Mouse (Mus musculus): ENCODE data around the gene Sema3c. TPM values are rescaled to one million over a fixed set of nuclear protein-coding genes. Genes with fewer than 3 reads are reported as not detected.

Gene Sema3c
- polyA plus RNA-seq, 1 experiment from 2014 or later, result 11.6 TPM

DNA sequence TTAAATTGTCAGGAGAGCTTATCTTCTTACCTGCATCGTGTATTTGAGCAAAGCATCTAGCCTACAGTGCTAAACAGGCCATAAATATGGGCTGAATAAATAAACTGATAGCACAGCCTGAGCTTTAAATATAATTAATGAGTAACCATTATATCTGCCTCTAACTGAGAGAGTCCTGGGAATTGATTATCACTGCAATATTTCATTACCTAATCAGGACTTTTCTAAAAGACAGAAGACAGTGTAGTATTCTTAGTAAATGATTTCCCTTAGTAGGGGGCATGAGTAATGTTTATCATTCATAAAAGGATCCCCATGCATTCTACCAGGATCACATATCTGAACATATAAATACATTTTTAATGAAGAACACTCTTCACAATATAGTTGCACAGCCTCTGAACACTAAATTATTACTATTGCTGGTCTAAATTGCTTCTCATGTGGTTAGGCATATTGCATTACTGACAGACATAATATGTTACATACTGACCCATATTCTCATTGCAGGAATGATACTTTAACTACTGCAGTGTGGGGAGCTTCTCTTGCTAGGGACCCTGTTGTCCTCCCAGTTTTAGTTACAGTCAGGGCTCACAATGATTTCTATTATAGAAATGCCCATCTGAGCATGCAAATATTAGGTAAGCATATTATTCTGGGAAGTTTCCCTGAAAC, 74.9 kb downstream of the Sema3c start:
- 19% methylated on average over 1 of the region's 1 CpGs for WGBS
- no peak overlapping the region for H3K27ac ChIP-seq (replicated peaks in 1 of 2; ENCODE audit: control insufficient read depth in 1 of 2, insufficient read depth in 1 of 2, low read depth in 2 of 2, low read length in 2 of 2)
- no peak overlapping the region for H3K4me2 ChIP-seq (ENCODE audit: low read length)
- no peak overlapping the region for H3K4me3 ChIP-seq (ENCODE audit: control insufficient read depth in 1 of 2, insufficient read depth in 1 of 2, low read depth in 1 of 2, low read length in 2 of 2)
- no peaks in the 10 kb centered on the region for H3K4me1 ChIP-seq (ENCODE audit: control insufficient read depth in 2 of 2, insufficient read depth in 2 of 2, low read length in 2 of 2)
- no peaks in the 10 kb centered on the region for H3K9me3 ChIP-seq (ENCODE audit: control insufficient read depth, low read length)
- H3K36me3 ChIP-seq (ENCODE audit: control insufficient read depth, insufficient read depth, low read length), result no peaks in the 10 kb centered on the region
- no peak for ATAC-seq (ENCODE audit: insufficient number of reproducible peaks, insufficient read depth, low FRiP score, low read depth)
- H3K27me3 ChIP-seq (ENCODE audit: control insufficient read depth, insufficient read depth, low read length), result no peaks in the 10 kb centered on the region
- no peak overlapping the region for H3K9ac ChIP-seq (ENCODE audit: low read length)

DNA sequence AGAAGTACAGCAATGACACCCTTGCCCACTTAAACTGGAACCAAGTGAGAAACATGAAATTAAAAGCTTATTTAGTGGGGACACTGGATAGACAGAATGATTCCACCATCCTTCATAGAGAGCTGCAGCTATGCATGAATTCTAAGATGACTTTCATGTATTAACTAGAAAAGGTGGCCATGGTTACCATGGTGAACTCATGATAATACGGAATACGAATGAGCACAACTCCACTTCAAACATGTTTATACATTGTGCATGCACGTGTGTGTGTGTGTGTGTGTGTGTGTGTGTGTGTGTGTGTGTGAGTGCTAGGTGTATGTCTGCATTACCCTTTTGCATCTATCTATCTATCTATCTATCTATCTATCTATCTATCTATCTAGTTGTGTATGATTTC, 87.1 kb downstream of the Sema3c start:
- WGBS, result 79% methylated on average over 3 of the region's 3 CpGs
- no peak overlapping the region for H3K4me3 ChIP-seq (ENCODE audit: control insufficient read depth in 1 of 2, insufficient read depth in 1 of 2, low read depth in 1 of 2, low read length in 2 of 2)
- no peak overlapping the region for H3K4me2 ChIP-seq (ENCODE audit: low read length)
- no peaks in the 10 kb centered on the region for H3K27me3 ChIP-seq (ENCODE audit: control insufficient read depth, insufficient read depth, low read length)
- H3K27ac ChIP-seq (replicated peaks in 1 of 2; ENCODE audit: control insufficient read depth in 1 of 2, insufficient read depth in 1 of 2, low read depth in 2 of 2, low read length in 2 of 2), result no peak overlapping the region
- H3K4me1 ChIP-seq (ENCODE audit: control insufficient read depth in 2 of 2, insufficient read depth in 2 of 2, low read length in 2 of 2), result no peaks in the 10 kb centered on the region
- no peaks in the 10 kb centered on the region for H3K36me3 ChIP-seq (ENCODE audit: control insufficient read depth, insufficient read depth, low read length)
- no peak for ATAC-seq (ENCODE audit: insufficient number of reproducible peaks, insufficient read depth, low FRiP score, low read depth)
- H3K9ac ChIP-seq (ENCODE audit: low read length), result no peak overlapping the region
- no peaks in the 10 kb centered on the region for H3K9me3 ChIP-seq (ENCODE audit: control insufficient read depth, low read length)

DNA sequence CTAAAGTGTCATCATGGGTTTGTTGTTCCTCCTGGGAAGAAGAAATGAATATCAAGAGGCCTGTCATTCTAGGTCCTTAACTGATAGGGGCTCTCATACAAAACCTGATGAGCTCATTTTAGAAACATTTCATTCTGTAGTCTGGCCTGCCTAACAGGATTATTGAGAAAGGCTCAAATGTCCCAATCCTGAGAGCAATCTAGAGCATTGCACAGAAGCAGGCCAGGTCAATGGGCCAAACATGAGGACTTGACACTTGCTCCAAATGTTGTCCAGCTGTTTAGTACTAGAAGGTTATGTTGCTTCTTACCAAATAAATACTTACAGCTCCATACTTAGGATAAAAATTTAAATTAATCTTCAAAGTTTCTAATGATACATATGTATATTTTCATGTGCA, 97.3 kb downstream of the Sema3c start:
- H3K9me3 ChIP-seq (ENCODE audit: control insufficient read depth, low read length), result no peaks in the 10 kb centered on the region
- no peak overlapping the region for H3K9ac ChIP-seq (ENCODE audit: low read length)
- H3K27ac ChIP-seq (replicated peaks in 1 of 2; ENCODE audit: control insufficient read depth in 1 of 2, insufficient read depth in 1 of 2, low read depth in 2 of 2, low read length in 2 of 2), result no peak overlapping the region
- H3K4me1 ChIP-seq (ENCODE audit: control insufficient read depth in 2 of 2, insufficient read depth in 2 of 2, low read length in 2 of 2), result no peaks in the 10 kb centered on the region
- H3K4me3 ChIP-seq (ENCODE audit: control insufficient read depth in 1 of 2, insufficient read depth in 1 of 2, low read depth in 1 of 2, low read length in 2 of 2), result no peak overlapping the region
- no peaks in the 10 kb centered on the region for H3K27me3 ChIP-seq (ENCODE audit: control insufficient read depth, insufficient read depth, low read length)
- H3K36me3 ChIP-seq (ENCODE audit: control insufficient read depth, insufficient read depth, low read length), result no peaks in the 10 kb centered on the region
- H3K4me2 ChIP-seq (ENCODE audit: low read length), result no peak overlapping the region
- ATAC-seq (ENCODE audit: insufficient number of reproducible peaks, insufficient read depth, low FRiP score, low read depth), result no peak

DNA sequence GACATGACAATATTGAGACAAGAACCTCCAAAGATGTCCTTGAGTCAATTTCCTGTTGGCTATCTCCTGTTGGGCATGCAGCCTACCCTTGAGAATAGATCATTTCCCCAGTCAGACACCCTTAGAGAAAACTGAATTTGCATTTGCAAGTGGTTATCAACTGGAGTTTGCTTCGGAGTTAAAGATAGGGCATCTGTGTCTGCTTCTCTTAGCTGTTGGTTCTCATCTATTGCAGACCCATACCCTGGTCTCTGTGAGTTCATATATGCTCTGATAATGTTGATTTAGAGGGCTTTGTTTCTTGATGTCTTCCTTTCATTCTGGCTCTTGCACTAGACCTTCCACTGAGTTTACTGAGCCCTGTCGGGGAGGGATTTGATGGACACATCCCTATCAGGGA, 106.8 kb downstream of the Sema3c start:
- no peak overlapping the region for H3K27ac ChIP-seq (replicated peaks in 1 of 2; ENCODE audit: control insufficient read depth in 1 of 2, insufficient read depth in 1 of 2, low read depth in 2 of 2, low read length in 2 of 2)
- no peak for ATAC-seq (ENCODE audit: insufficient number of reproducible peaks, insufficient read depth, low FRiP score, low read depth)
- no peaks in the 10 kb centered on the region for H3K9me3 ChIP-seq (ENCODE audit: control insufficient read depth, low read length)
- 50% methylated on average over 2 of the region's 2 CpGs for WGBS
- no peaks in the 10 kb centered on the region for H3K4me1 ChIP-seq (ENCODE audit: control insufficient read depth in 2 of 2, insufficient read depth in 2 of 2, low read length in 2 of 2)
- H3K4me3 ChIP-seq (ENCODE audit: control insufficient read depth in 1 of 2, insufficient read depth in 1 of 2, low read depth in 1 of 2, low read length in 2 of 2), result no peak overlapping the region
- no peaks in the 10 kb centered on the region for H3K36me3 ChIP-seq (ENCODE audit: control insufficient read depth, insufficient read depth, low read length)
- no peaks in the 10 kb centered on the region for H3K27me3 ChIP-seq (ENCODE audit: control insufficient read depth, insufficient read depth, low read length)
- H3K4me2 ChIP-seq (ENCODE audit: low read length), result no peak overlapping the region
- H3K9ac ChIP-seq (ENCODE audit: low read length), result no peak overlapping the region

DNA sequence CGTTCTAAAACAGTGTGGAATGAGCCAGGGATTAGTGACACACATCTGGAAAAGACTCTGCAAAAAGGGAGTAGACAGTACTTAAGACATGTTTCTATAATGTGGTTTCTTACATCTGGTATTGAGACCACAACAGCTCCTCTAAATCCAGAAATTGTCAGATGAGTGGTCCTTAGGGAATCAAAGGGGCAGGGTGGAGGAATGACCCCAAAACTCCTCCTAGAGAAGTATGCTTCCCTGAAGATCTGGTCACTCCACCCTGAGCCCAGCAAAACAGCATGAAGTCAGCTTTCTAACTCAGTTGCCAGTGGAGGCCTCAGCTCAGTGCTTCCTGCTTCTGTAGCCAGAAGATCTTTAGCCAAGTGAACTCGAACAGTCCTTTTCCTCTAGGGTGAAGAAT, 115.0 kb downstream of the Sema3c start:
- Histone ChIP-seq H3K36me3 (ENCODE audit: control insufficient read depth, insufficient read depth, low read length) (no peaks in the 10 kb centered on the region), H3K9ac (ENCODE audit: low read length) (no peak overlapping the region), H3K4me1 (ENCODE audit: control insufficient read depth in 2 of 2, insufficient read depth in 2 of 2, low read length in 2 of 2) (peaks cover 3 to 10% of the 10 kb centered on the region in 2 experiments; a peak in 3 of 4 replicates), H3K9me3 (ENCODE audit: control insufficient read depth, low read length) (no peaks in the 10 kb centered on the region), H3K27me3 (ENCODE audit: control insufficient read depth, insufficient read depth, low read length) (no peaks in the 10 kb centered on the region), H3K4me2 (ENCODE audit: low read length) (no peak overlapping the region), H3K4me3 (ENCODE audit: control insufficient read depth in 1 of 2, insufficient read depth in 1 of 2, low read depth in 1 of 2, low read length in 2 of 2) (no peak overlapping the region), H3K27ac (replicated peaks in 1 of 2; ENCODE audit: control insufficient read depth in 1 of 2, insufficient read depth in 1 of 2, low read depth in 2 of 2, low read length in 2 of 2) (peak overlapping the region; percentile 6 to 53; a peak in 3 of 4 replicates)
- ATAC-seq (ENCODE audit: insufficient number of reproducible peaks, insufficient read depth, low FRiP score, low read depth), result no peak
- WGBS, result 48% methylated on average over 2 of the region's 2 CpGs

DNA sequence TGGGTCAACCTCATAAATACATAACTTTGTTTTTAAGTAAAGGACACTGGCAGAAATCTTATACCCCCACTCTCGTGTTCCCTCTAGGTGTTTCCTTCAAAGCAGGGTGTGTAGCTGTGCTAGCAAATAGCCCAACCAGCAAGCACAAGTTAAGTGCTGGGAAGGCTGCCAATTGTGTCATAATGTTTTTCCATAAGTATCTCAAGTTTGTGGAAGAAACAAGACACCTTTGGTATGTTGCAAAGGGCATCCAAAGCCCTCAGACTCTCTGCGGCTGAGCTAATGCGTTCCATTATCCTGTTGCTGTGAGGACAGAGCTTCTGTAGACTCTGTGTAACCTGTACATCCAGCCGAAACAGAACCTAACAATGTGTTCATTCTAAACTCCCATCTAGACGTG, 115.5 kb downstream of the Sema3c start:
- H3K9me3 ChIP-seq (ENCODE audit: control insufficient read depth, low read length), result no peaks in the 10 kb centered on the region
- no peak overlapping the region for H3K4me3 ChIP-seq (ENCODE audit: control insufficient read depth in 1 of 2, insufficient read depth in 1 of 2, low read depth in 1 of 2, low read length in 2 of 2)
- H3K27ac ChIP-seq (replicated peaks in 1 of 2; ENCODE audit: control insufficient read depth in 1 of 2, insufficient read depth in 1 of 2, low read depth in 2 of 2, low read length in 2 of 2), result peak overlapping the region; percentile 53 to 56
- ATAC-seq (ENCODE audit: insufficient number of reproducible peaks, insufficient read depth, low FRiP score, low read depth), result no peak; the same call in 1 of the 2 replicates
- no peaks in the 10 kb centered on the region for H3K36me3 ChIP-seq (ENCODE audit: control insufficient read depth, insufficient read depth, low read length)
- H3K27me3 ChIP-seq (ENCODE audit: control insufficient read depth, insufficient read depth, low read length), result no peaks in the 10 kb centered on the region
- H3K4me1 ChIP-seq (ENCODE audit: control insufficient read depth in 2 of 2, insufficient read depth in 2 of 2, low read length in 2 of 2), result peaks cover 3 to 10% of the 10 kb centered on the region in 2 experiments; a peak in 3 of 4 replicates
- H3K4me2 ChIP-seq (ENCODE audit: low read length), result peak overlapping the region; percentile 23; the same call in 1 of the 2 replicates
- WGBS, result 35% methylated on average over 5 of the region's 5 CpGs
- no peak overlapping the region for H3K9ac ChIP-seq (ENCODE audit: low read length)

DNA sequence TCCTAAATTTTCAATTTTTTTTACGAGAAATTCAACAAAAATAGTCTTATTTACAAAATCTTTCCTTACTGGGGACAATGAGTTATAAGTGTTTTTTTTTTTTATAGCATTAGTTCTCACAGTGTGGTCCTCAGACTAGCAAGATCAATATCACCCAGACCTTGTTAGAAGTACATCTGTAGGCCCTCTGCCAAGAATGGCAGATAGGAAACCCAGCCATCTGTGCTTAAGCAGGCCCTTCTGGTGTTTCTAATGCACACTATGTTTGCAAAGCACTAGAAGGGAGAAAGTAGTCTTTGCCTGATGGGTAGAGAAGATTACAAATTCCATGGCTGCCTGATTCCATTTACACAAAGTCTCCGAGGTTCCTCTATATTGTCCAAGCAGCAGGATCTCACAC, 121.3 kb downstream of the Sema3c start:
- H3K9me3 ChIP-seq (ENCODE audit: control insufficient read depth, low read length), result no peaks in the 10 kb centered on the region
- no peak overlapping the region for H3K4me3 ChIP-seq (ENCODE audit: control insufficient read depth in 1 of 2, insufficient read depth in 1 of 2, low read depth in 1 of 2, low read length in 2 of 2)
- H3K4me2 ChIP-seq (ENCODE audit: low read length), result no peak overlapping the region
- no peaks in the 10 kb centered on the region; a peak in 1 of 4 replicates for H3K4me1 ChIP-seq (ENCODE audit: control insufficient read depth in 2 of 2, insufficient read depth in 2 of 2, low read length in 2 of 2)
- H3K27me3 ChIP-seq (ENCODE audit: control insufficient read depth, insufficient read depth, low read length), result no peaks in the 10 kb centered on the region
- H3K36me3 ChIP-seq (ENCODE audit: control insufficient read depth, insufficient read depth, low read length), result no peaks in the 10 kb centered on the region
- WGBS, result 73% methylated on average over 2 of the region's 2 CpGs
- no peak overlapping the region for H3K9ac ChIP-seq (ENCODE audit: low read length)
- ATAC-seq (ENCODE audit: insufficient number of reproducible peaks, insufficient read depth, low FRiP score, low read depth), result no peak
- no peak overlapping the region for H3K27ac ChIP-seq (replicated peaks in 1 of 2; ENCODE audit: control insufficient read depth in 1 of 2, insufficient read depth in 1 of 2, low read depth in 2 of 2, low read length in 2 of 2)

DNA sequence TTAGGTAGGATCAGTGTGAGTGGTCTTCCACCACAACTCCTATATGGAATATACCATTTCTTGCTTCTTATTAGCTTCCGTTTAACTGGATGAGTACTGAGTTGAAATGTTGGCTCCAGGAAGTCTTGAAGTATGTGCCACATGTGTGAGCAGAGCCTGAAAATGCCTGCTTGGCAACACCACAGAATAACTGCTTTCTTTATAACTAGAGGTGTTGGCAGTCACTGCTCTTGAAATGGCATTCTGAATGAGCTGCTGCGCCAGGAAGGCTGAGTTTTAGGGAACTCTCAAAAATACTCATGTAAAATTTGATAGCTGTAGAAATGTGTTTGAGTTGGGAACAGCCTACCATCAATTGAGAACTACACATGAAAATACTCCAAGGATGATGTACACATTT, 124.8 kb downstream of the Sema3c start:
- no peaks in the 10 kb centered on the region for H3K27me3 ChIP-seq (ENCODE audit: control insufficient read depth, insufficient read depth, low read length)
- no peaks in the 10 kb centered on the region for H3K36me3 ChIP-seq (ENCODE audit: control insufficient read depth, insufficient read depth, low read length)
- no peak overlapping the region for H3K9ac ChIP-seq (ENCODE audit: low read length)
- no peak overlapping the region for H3K27ac ChIP-seq (replicated peaks in 1 of 2; ENCODE audit: control insufficient read depth in 1 of 2, insufficient read depth in 1 of 2, low read depth in 2 of 2, low read length in 2 of 2)
- WGBS, result 59% methylated on average over 2 of the region's 2 CpGs
- no peaks in the 10 kb centered on the region; a peak in 1 of 4 replicates for H3K4me1 ChIP-seq (ENCODE audit: control insufficient read depth in 2 of 2, insufficient read depth in 2 of 2, low read length in 2 of 2)
- H3K4me3 ChIP-seq (ENCODE audit: control insufficient read depth in 1 of 2, insufficient read depth in 1 of 2, low read depth in 1 of 2, low read length in 2 of 2), result no peak overlapping the region
- no peaks in the 10 kb centered on the region for H3K9me3 ChIP-seq (ENCODE audit: control insufficient read depth, low read length)
- no peak for ATAC-seq (ENCODE audit: insufficient number of reproducible peaks, insufficient read depth, low FRiP score, low read depth)
- no peak overlapping the region for H3K4me2 ChIP-seq (ENCODE audit: low read length)

Data from heart, embryonic 14.5 days (tissue).